Mouse (Mus musculus) bone marrow macrophage, adult 2 months (primary cell): ENCODE measurements at regions not wholly inside any gene's neighbourhood (a gene's known extent, or its start where the extent isn't known, plus 50 kb on each side); places are given as distances from the start of the nearest gene placed in this dataset.

Experiments used
- CTCF ChIP-seq: IDR thresholded peaks from 2 replicates; pipeline ENCODE4 v1.5.1; 2012; ENCODE audit warnings: low read depth, mild to moderate bottlenecking, low read length, moderate library complexity
- POLR2A ChIP-seq: IDR thresholded peaks from 2 replicates; pipeline ENCODE4 v1.6.1; 2012; ENCODE audit warnings: mild to moderate bottlenecking, low read depth, low read length, borderline replicate concordance

GRCm38 (mm10) chr13:4826756-4827155 lies 217.8 kb upstream of the Akr1e1 start:
- TF ChIP-seq CTCF = no peak
- TF ChIP-seq POLR2A = no peak
